Mouse (Mus musculus): ENCODE measurements around the gene Gm47841. TPM values are rescaled to one million over a fixed set of nuclear protein-coding genes. Genes with fewer than 3 reads are reported as not detected.

Gm47841 gene
- total and polyA plus RNA-seq, 3 experiments: not detected

- peaks cover 29% of the 10 kb centered on the region for H3K27me3 ChIP-seq (replicated peaks)
- no peak for DNase-seq (ENCODE audit: extremely low read depth)
- dilution Hi-C loops (cut with MboI; ENCODE audit: extremely low pct_ligation_motif_present, extremely low pct_unique_long_range_greater_than_20kb, low sequenced_read_pairs) (no loop called here), in situ Hi-C loops (cut with MboI; ENCODE audit: low pct_ligation_motif_present, low pct_unique_long_range_greater_than_20kb, low sequenced_read_pairs) (no loop called here)
- no peak overlapping the region for H3K27ac ChIP-seq (ENCODE audit: insufficient read depth, low read depth)
- no peaks in the 10 kb centered on the region for H3K36me3 ChIP-seq (replicated peaks in 1 of 2; ENCODE audit: control insufficient read depth in 1 of 2, insufficient read depth in 1 of 2, low read length in 1 of 2)
- H3K4me2 ChIP-seq (ENCODE audit: insufficient read depth, low read depth, poor library complexity, severe bottlenecking): no peak overlapping the region
- H3K4me1 ChIP-seq (ENCODE audit: control insufficient read depth in 1 of 2, insufficient read depth in 2 of 2): no peaks in the 10 kb centered on the region
- no peak overlapping the region for H3K9ac ChIP-seq (ENCODE audit: insufficient read depth, low read depth)
- no peak overlapping the region for H3K4me3 ChIP-seq (replicated peaks in 1 of 3; ENCODE audit: low read depth in 2 of 3, low read length in 2 of 3, poor library complexity in 1 of 3)
- peaks cover 16% of the 10 kb centered on the region for H3K9me3 ChIP-seq (replicated peaks; ENCODE audit: low read length)
- no peak for TF ChIP-seq MAFK (IDR thresholded peaks at IDR 0.05; ENCODE audit: insufficient replicate concordance, low read length)
- no peak for TF ChIP-seq RCOR1 (conservative IDR thresholded peaks at IDR 0.05; ENCODE audit: low read depth, low read length)
- TF ChIP-seq PAX5 (IDR thresholded peaks at IDR 0.05; ENCODE audit: low read length): no peak
- no peak for TF ChIP-seq SMC3 (IDR thresholded peaks at IDR 0.05; ENCODE audit: low read depth, low read length)
- no peak for TF ChIP-seq JUND (conservative IDR thresholded peaks at IDR 0.05; ENCODE audit: low read depth, low read length)
- TF ChIP-seq POLR2A (IDR thresholded peaks at IDR 0.05; ENCODE audit: low read depth, low read length): no peak
- TF ChIP-seq RAD21 (IDR thresholded peaks at IDR 0.05; ENCODE audit: low read depth, low read length): no peak
- TF ChIP-seq POLR2AphosphoS2 (IDR thresholded peaks at IDR 0.05; ENCODE audit: low read depth, low read length): no peak
- TF ChIP-seq NRF1 (IDR thresholded peaks at IDR 0.05; ENCODE audit: low read depth, low read length): no peak
- TF ChIP-seq IRF4 (IDR thresholded peaks at IDR 0.05; ENCODE audit: low read depth, low read length): no peak
- no peak for TF ChIP-seq TCF12 (IDR thresholded peaks at IDR 0.05; ENCODE audit: low read depth, low read length)
- H3K79me2 ChIP-seq (replicated peaks; ENCODE audit: control insufficient read depth, extremely low read depth, insufficient read depth, poor library complexity, severe bottlenecking): no peaks in the 10 kb centered on the region
Measured at GRCm38 (mm10) chr15:101053832-101054459, 6.7 kb upstream of the Gm47841 start.

GRCm38 (mm10) chr15:101052560-101053501 lies 5.6 kb upstream of the Gm47841 start:
- Histone ChIP-seq H3K4me2 (ENCODE audit: insufficient read depth, low read depth, poor library complexity, severe bottlenecking) (no peak overlapping the region), H3K36me3 (replicated peaks in 1 of 2; ENCODE audit: control insufficient read depth in 1 of 2, insufficient read depth in 1 of 2, low read length in 1 of 2) (no peaks in the 10 kb centered on the region), H3K9ac (ENCODE audit: insufficient read depth, low read depth) (no peak overlapping the region), H3K9me3 (replicated peaks; ENCODE audit: low read length) (peaks cover 16% of the 10 kb centered on the region), H3K4me3 (replicated peaks in 1 of 3; ENCODE audit: low read depth in 2 of 3, low read length in 2 of 3, poor library complexity in 1 of 3) (no peak overlapping the region), H3K4me1 (ENCODE audit: control insufficient read depth in 1 of 2, insufficient read depth in 2 of 2) (no peaks in the 10 kb centered on the region), H3K27ac (ENCODE audit: insufficient read depth, low read depth) (no peak overlapping the region), H3K27me3 (replicated peaks) (peaks cover 27% of the 10 kb centered on the region), H3K79me2 (replicated peaks; ENCODE audit: control insufficient read depth, extremely low read depth, insufficient read depth, poor library complexity, severe bottlenecking) (no peaks in the 10 kb centered on the region)
- in situ Hi-C loops (cut with MboI; ENCODE audit: low pct_ligation_motif_present, low pct_unique_long_range_greater_than_20kb, low sequenced_read_pairs): no loop called here
- no peak for TF ChIP-seq ZMIZ1 (IDR thresholded peaks at IDR 0.05; ENCODE audit: low read depth, low read length)
- TF ChIP-seq GABPA (IDR thresholded peaks at IDR 0.05; ENCODE audit: insufficient replicate concordance, low read depth, low read length): no peak
- no peak for TF ChIP-seq NELFE (IDR thresholded peaks at IDR 0.05; ENCODE audit: low read depth, low read length)
- TF ChIP-seq UBTF (IDR thresholded peaks at IDR 0.05; ENCODE audit: low read depth, low read length): no peak
- no peak for TF ChIP-seq BHLHE40 (IDR thresholded peaks at IDR 0.05; ENCODE audit: low read depth, low read length)
- no peak for TF ChIP-seq CHD1 (IDR thresholded peaks at IDR 0.05; ENCODE audit: low read depth, low read length)
- TF ChIP-seq NRF1 (IDR thresholded peaks at IDR 0.05; ENCODE audit: low read depth, low read length): no peak
- no peak for TF ChIP-seq POLR2A (IDR thresholded peaks at IDR 0.05; ENCODE audit: low read depth, low read length)
- TF ChIP-seq MXI1 (IDR thresholded peaks at IDR 0.05; ENCODE audit: low read depth, low read length): no peak
- no peak for TF ChIP-seq USF1 (IDR thresholded peaks at IDR 0.05; ENCODE audit: low read depth, low read length)
- no peak for TF ChIP-seq POLR2AphosphoS2 (IDR thresholded peaks at IDR 0.05; ENCODE audit: low read depth, low read length)
- no peak for TF ChIP-seq EP300 (IDR thresholded peaks at IDR 0.05; ENCODE audit: low read length)
- TF ChIP-seq SIN3A (IDR thresholded peaks at IDR 0.05; ENCODE audit: low read length): no peak
- no peak for TF ChIP-seq HCFC1 (IDR thresholded peaks at IDR 0.05; ENCODE audit: low read depth, low read length)
- no peak for TF ChIP-seq SMC3 (IDR thresholded peaks at IDR 0.05; ENCODE audit: low read depth, low read length)
- no peak for DNase-seq (ENCODE audit: extremely low read depth)
- dilution Hi-C loops (cut with MboI; ENCODE audit: extremely low pct_ligation_motif_present, extremely low pct_unique_long_range_greater_than_20kb, low sequenced_read_pairs): no loop called here

Measured in CH12.LX (cell line).